Mouse (Mus musculus) ovary, postnatal 10 days (tissue): ENCODE results near the gene Prkcb.

Experiments used
- DNase-seq: peaks from one replicate; pipeline ENCODE4 v3.0.0; 2022; ENCODE audit warnings: low spot score

Gene Prkcb

GRCm38 (mm10) chr7:122404571-122405393, 116.2 kb downstream of the Prkcb start:
- DNase-seq: peak; percentile 34

DNA sequence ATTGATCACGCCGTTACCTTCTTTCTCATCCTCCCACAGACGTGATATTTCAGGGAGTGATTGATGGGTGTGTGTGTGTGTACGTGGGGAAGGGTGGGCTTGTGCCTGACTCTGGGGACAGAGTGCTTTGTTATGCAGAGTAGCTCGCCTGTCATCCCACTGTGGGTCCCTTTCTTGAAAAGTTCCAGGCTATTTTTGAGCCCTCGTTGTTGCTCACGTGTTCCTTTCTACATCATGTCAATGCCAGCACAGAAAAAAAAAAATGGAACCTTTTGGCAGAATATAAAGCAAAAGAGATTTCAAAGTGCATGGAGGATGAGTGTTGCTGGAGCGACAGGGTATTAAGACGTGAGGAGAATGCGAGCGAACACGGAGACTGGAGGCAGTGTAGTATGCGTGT, 118.1 kb downstream of the Prkcb start:
- DNase-seq: no peak

DNA sequence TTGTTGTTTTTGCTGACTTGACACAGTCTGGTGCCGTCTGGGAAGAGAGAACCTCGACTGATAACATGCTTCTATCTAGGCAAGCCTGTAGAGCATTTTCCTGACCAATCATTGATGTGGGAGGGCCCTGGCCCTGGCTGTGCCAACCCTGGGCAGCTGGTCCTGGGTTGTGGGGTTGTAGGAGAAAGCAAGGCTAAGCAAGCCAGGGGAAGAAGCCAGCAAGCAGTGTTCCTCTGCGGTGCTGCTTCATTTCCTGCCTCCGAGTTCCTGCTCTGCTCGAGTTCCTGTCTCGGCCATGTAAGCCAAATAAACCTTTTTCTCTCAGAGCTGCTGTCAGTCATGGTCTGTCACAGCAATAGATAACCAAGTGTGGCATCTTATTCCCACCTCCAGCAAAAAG, 121.4 kb downstream of the Prkcb start:
- no peak for DNase-seq

GRCm38 (mm10) chr7:122410873-122411272, 122.3 kb downstream of the Prkcb start:
- no peak for DNase-seq

DNA sequence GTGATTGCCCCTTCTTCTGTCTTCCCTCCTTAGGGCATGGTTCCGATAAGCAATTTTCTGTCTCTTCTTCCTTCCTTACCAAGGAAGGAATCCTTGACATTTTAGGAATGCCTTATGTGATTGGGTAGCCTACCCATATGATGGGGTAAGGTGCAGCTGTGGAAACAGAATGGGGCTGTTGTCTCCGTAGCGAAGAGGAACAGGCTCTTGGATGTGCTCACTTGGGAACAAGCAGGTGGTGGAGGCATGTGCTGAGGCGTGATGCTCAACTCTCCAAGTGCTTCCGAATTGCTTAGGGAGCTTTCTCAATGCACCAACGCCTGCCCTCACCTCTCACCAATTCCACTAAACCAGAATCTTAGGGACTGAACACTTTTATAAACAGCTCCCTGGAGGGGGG, 124.7 kb downstream of the Prkcb start:
- DNase-seq: no peak

DNA sequence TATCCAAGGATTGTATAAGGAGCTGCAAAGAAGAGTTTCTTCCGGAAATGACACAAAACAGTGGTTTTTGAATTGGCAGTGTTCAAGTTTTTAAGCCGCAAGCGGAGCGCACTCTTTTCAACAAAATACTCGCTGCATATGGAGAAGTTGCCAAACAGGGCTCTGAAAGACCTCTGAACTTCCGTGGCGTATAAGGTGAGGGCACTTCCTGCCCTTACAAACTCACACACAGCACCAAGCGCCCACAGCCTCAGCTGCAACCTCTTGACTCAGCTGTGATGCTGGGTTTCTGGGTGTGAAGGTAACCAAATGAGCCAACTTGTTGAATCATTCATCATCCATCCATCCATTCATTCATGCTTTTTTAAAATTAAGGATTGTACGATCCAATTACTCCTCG, 125.6 kb downstream of the Prkcb start:
- no peak for DNase-seq

DNA sequence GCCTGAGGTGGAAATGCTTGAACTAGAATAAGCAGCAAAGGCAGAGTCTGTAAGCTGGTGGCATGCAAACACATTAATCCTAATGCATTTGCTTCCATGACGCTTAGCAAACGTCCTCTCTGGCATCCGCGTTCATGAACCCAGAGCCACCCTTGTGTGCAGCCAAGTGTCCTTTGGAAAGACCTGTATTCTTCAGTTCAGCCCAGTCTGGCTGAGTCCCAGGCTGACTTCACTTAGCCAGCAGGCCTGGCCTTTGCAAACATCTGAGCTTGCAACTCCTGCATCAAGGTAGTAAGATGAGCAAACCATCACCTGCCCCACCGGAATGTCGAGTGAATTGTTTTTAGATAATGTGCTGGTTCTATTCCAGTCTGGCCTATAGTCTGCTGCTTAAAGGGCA, 126.1 kb downstream of the Prkcb start:
- DNase-seq: no peak

- DNase-seq: no peak
These were observed 126.8 kb downstream of the Prkcb start for GRCm38 (mm10) chr7:122415387-122415786.

- no peak for DNase-seq
These were observed 127.4 kb downstream of the Prkcb start for GRCm38 (mm10) chr7:122415904-122416303.

- DNase-seq: no peak
These were observed 130.0 kb downstream of the Prkcb start for GRCm38 (mm10) chr7:122418551-122418950.

DNA sequence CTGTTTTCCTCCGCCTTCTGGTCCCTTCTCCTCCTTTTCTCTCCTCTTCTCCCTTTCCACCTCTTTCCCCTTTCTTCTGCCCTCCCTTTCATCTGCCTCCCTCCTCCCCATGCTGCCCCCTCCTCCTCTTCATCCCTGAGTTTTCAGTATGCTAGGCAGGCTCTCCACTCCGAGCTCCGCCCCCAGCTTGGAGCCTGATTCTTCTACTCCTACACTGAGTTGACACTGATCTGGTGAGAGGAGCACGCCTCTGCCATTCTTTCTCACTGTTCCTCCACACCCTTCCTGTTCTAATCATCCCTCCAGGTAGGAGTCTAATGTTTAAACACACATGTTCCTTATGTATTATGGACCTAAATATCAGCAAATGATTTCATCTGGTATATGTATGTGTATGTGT, 135.3 kb downstream of the Prkcb start:
- no peak for DNase-seq

DNA sequence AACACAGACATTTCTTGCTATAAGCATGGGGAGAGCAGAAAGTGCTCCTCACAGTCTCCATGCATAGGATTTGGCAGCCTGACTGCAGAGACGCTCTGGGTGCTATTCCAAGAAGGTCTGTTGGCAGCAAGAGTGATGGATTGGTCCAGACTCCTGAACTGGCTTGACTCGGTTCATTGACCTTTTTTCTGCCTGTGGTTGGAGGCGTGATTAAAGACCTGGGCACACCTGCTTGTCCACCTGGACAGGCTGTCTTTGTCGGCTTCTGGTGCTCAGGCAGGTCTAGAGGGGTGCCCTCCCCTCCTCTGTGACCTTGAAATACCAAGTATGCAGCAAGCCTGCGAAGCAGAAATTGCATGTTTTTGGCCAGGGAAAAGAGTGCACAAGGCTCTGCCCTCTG, 140.6 kb downstream of the Prkcb start:
- no peak for DNase-seq

- DNase-seq: no peak
These were observed 143.8 kb downstream of the Prkcb start for GRCm38 (mm10) chr7:122432401-122432800.

DNA sequence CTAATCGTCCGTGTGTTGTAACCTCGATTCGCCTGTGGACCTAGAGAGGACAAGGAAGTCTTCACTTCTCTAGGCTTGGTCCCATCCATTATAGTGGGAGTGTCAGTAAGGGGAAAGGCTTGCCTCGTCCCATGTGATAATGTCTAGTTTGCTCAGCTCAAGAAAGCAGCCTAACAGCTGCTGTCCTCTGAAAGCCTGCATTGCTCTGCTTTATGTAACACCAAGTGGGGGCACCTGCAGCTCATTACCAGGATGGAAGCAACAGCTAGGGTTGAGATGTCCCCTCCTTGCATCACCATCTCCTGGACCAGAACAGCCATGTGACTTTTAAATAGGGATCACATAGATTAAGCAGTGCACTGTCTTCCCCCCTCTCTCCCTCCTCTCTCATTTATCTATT, 144.8 kb downstream of the Prkcb start:
- DNase-seq: no peak

GRCm38 (mm10) chr7:122434941-122435340, 146.4 kb downstream of the Prkcb start:
- no peak for DNase-seq

DNA sequence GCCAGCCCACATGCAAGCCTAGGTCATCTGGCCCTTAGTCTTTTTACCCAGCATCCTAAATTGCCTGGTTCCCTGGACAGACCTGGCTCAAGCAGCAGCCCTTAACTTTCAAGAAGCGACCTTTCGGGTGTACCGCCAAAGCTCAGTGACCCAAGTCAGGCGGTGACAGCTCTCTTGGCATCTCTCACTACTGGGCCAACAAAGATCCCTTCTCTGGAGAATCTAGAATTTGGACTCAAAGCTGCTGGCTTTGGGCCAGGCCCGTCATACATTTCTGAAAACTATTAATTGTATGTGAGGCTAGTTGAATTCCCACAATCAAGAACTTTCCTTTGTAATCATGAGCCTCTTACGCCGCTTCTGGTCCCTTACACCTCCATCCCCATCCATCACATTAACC, 147.0 kb downstream of the Prkcb start:
- DNase-seq: no peak

DNA sequence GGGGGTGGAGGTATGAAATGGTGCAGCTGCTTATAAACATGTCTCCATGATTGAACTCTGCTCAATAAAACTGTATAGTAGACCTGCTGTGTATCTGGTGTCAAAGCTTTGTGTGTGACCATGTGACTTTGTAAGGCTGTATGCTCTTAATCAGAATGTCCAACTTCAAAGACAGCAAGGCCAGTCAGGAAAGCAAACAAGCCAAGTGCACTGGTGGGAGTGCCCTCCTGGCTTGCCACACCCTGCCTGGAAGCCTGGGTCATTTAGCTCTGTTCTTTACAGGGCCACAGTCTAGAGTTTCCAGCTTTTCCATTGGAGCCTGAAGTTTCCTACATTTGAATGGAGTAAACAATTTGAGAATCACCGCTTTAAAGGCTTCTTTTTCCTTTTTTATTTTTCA, 148.8 kb downstream of the Prkcb start:
- no peak for DNase-seq

- DNase-seq: no peak
These were observed 156.5 kb downstream of the Prkcb start for GRCm38 (mm10) chr7:122445056-122445455.

DNA sequence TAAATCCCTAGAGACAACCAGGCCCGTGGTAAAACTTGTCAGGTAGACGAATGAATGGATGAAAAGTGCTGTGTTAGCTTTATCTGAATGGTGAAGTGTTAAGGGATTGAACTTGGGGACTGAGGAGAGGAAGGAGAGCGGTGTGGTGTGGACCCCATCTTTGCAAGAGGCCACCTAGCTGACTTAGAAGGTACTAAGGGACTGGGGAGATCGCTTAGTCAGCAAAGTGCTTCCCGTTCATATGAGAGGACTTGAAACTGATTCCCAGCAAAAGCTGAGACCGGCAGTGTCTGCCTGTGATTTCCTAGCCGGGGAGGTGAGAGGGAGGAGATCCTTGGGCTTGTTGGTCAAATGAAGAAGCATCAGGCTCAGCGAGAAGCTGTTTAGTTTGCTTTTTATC, 164.1 kb downstream of the Prkcb start:
- DNase-seq: no peak

GRCm38 (mm10) chr7:122459203-122459965, 170.8 kb downstream of the Prkcb start:
- DNase-seq: peak; percentile 68

DNA sequence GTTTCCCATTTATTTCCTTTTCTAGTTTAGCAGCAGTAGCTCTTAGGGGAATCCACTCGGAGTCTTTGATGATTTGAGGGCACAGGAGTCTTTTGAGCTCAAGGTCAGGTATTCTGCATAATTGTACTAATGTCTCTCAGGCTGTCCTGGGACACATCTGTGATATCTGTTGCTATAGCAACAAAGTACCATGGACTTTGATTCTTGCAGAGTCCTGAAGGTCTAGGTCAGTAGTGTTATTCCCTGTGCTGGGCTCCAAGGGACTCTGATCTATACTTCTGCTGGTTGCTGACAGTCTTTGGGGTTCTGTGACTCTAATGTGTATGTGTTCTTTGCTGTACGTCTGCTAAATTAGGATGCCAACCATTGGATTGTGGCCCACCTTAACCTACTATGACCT, 171.5 kb downstream of the Prkcb start:
- no peak for DNase-seq

DNA sequence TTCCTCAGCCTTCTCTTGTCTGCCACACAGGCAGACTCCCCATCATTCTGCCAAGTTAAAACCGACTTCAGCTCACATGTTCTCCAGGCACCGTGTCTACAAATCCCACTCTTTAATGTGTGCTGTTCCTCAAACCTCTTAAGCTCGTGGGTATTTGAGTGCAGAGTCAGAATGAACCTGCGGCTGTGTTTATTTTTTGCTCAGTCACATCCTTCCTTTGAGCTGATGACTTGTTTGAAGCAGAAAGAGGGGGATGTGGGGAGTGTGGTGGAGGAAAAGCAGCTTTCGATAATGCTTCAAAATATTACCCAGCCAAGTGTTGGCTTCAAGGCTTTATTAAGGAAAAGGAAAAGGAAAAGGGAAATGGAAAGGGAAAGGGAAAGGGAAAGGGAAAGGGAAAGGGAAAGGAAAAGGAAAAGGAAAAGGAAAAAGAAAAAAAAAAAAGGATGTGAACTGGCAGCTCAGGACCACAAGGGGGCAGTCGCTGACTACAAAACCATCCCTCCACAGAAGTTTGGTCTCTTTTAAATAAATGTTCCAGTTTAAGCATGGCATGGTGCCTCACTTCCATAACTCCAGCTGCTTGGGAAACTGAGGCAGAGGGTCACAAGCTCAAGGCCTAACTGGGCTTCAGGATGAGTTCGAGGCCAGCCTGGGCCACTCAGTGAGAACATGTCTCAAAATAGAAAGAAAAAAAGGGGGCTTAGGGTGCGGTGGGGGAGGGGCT, 177.4 kb downstream of the Prkcb start:
- DNase-seq: no peak

- DNase-seq: no peak
These were observed 178.2 kb downstream of the Prkcb start for GRCm38 (mm10) chr7:122466722-122467121.
